Mouse (Mus musculus) neural tube, embryonic 11.5 days (tissue): ENCODE measurements at regions not wholly inside any gene's neighbourhood (a gene's known extent, or its start where the extent isn't known, plus 50 kb on each side); places are given as distances from the start of the nearest gene placed in this dataset.

Experiments
- ATAC-seq: fragments of 200-750 bp; cut with Nextera tagmentation; 2 replicates; pipeline ENCODE4 v1.8.0; 2017; ENCODE audit warnings: moderate number of reproducible peaks, mild to moderate bottlenecking, moderate TSS enrichment, moderate library complexity; ENCODE audit not compliant: insufficient read depth, low FRiP score, low TSS enrichment
- DNase-seq: peaks from one replicate; pipeline ENCODE4 v3.0.0-alpha.2; 2015; ENCODE audit warnings: low spot score
- H3K27ac ChIP-seq: fragments of 300-500 bp; sonication (generic); 2 replicates; pipeline ENCODE4 v1.5.1; 2014; ENCODE audit warnings: low read depth, mild to moderate bottlenecking, low read length
- H3K27me3 ChIP-seq: fragments of 300-500 bp; sonication (generic); 2 replicates; pipeline ENCODE4 v1.6.1; 2014; ENCODE audit warnings: mild to moderate bottlenecking, low read length, mixed read lengths; ENCODE audit not compliant: control insufficient read depth, insufficient read depth
- H3K36me3 ChIP-seq: fragments of 300-500 bp; sonication (generic); 2 replicates; pipeline ENCODE4 v1.6.1; 2014; ENCODE audit warnings: mild to moderate bottlenecking, low read length, moderate library complexity, mixed read lengths; ENCODE audit not compliant: control insufficient read depth, insufficient read depth
- H3K4me1 ChIP-seq: fragments of 300-500 bp; sonication (generic); 2 replicates; pipeline ENCODE4 v1.6.1; 2014; ENCODE audit warnings: low read length, mixed read lengths; ENCODE audit not compliant: control insufficient read depth, insufficient read depth
- H3K4me2 ChIP-seq: fragments of 300-500 bp; sonication (generic); 2 replicates; pipeline ENCODE4 v1.6.1; 2014; ENCODE audit warnings: low read depth, mild to moderate bottlenecking, moderate library complexity
- H3K4me3 ChIP-seq: fragments of 300-500 bp; sonication (generic); 2 replicates; pipeline ENCODE4 v1.5.1; 2014; ENCODE audit warnings: low read depth, low read length
- H3K9ac ChIP-seq: fragments of 300-500 bp; sonication (generic); 2 replicates; pipeline ENCODE4 v1.6.1; 2014; ENCODE audit warnings: mild to moderate bottlenecking, low read length
- H3K9me3 ChIP-seq: fragments of 300-500 bp; sonication (generic); 2 replicates; pipeline ENCODE4 v1.6.1; 2016; ENCODE audit warnings: low read length; ENCODE audit not compliant: control insufficient read depth
- WGBS: fragments of 180-500 bp; shearing (Covaris S2); extraction: QIAGEN DNeasy Blood & Tissue Kit; methylation state at CpG from one replicate; pipeline ENCODE4 v1.1.7; 2014; 5-methylcytosine and 5-hydroxymethylcytosine counted together

DNA sequence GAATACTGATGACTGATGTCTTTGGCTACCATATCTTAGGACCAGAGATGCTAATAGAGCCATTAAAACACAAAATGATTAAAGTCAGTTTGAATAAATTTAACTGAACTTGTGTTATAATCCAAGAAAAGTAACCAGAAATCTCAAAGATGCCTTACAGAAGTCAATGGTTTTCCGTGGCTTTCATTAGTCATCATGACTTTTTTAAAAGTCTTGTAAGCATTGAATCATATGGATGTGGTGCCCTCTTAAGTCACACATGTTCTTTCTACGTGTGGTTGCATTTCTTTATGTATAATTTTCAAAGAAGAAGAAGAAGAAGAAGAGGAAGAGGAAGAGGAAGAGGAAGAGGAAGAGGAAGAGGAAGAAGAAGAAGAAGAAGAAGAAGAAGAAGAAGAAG lies 178.2 kb downstream of the Mreg start:
- H3K36me3 ChIP-seq, result no peaks in the 10 kb centered on the region

DNA sequence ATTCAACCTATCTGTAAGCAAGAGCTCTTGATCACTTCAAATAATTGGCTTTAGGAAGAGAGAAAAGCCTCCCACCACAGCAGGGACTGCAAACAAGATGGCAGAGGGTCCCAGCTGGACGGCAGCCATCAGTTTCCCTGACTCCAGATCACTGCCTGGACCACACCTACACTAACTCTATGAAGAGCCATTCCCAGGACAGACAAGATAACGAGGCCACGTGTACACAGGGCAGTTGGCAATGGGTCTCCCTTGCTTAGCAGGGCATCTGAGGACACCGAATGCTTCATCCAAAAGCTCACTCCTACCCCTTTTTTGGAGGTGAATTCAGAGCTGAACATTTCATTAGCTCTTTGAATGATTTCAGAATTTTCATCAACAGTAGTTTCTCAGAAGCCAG lies 179.9 kb downstream of the Mreg start:
- Histone ChIP-seq H3K9ac (no peak overlapping the region), H3K4me3 (no peak overlapping the region), H3K9me3 (no peaks in the 10 kb centered on the region), H3K27me3 (no peaks in the 10 kb centered on the region), H3K4me1 (no peaks in the 10 kb centered on the region), H3K36me3 (no peaks in the 10 kb centered on the region), H3K27ac (no peak overlapping the region), H3K4me2 (no peak overlapping the region)
- DNase-seq, result no peak
- 84% methylated on average over 4 of the region's 4 CpGs for WGBS
- no peak for ATAC-seq

More for the DNA sequence above, 178.2 kb downstream of the Mreg start:
- Histone ChIP-seq H3K27ac (no peak overlapping the region), H3K9me3 (no peaks in the 10 kb centered on the region), H3K9ac (no peak overlapping the region), H3K4me1 (no peaks in the 10 kb centered on the region), H3K4me2 (no peak overlapping the region), H3K4me3 (no peak overlapping the region), H3K27me3 (no peaks in the 10 kb centered on the region)
- no peak for DNase-seq
- 93% methylated on average over 2 of the region's 2 CpGs for WGBS
- no peak for ATAC-seq

DNA sequence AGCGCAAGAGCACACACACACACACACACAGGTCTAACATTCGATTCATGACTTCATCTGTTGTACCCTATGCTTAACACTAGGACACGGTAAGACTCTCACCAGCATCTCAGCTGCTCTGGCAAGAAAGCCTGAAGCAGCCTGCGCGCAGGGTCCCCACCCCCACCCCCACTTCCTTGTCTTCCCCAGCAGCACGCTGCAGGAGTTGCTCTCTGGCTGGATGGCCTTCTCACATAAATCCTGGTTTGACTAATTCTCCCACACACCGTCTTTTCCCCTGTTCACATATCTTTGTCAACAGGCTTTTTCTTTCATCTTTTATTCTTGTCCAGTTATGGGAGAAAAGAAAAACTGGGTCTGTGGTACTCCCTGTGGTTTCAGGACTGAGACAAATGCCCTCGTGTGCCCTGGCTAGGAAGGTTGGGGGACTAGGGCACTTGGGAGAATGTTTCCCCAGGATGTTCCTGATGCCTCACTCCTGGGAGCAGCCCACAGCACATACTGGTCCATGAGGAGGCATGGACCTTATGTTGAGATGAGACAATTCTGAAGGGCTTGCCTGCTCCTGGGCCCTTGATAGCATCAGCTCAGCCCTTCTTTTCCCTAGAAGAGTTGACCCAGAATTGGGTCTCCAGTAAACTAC lies 181.2 kb downstream of the Mreg start:
- DNase-seq, result no peak
- no peak overlapping the region for H3K4me2 ChIP-seq
- no peak for ATAC-seq
- no peak overlapping the region for H3K4me3 ChIP-seq
- H3K27me3 ChIP-seq, result no peaks in the 10 kb centered on the region
- no peak overlapping the region for H3K27ac ChIP-seq
- H3K9ac ChIP-seq, result no peak overlapping the region
- 62% methylated on average over 8 of the region's 8 CpGs for WGBS
- no peaks in the 10 kb centered on the region for H3K36me3 ChIP-seq
- H3K9me3 ChIP-seq, result no peaks in the 10 kb centered on the region
- no peaks in the 10 kb centered on the region for H3K4me1 ChIP-seq

DNA sequence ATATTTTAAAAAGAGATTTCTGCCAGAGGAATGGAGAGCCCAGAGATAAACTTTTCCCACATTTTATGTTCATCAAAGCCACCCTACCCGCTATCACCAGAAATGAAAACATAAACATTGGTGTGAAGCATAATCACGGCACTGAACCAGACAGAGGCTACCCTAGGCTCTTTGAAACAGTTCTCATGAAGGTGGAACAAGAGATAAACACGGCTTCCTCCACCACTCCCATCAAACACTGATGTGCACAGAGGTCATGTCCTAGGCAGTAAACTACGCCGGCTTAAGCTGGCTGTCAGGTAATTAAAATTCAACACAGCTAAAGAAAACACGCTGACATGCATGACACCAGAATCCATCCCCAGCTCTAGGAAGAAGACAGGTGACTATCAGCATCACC lies 182.5 kb downstream of the Mreg start:
- no peaks in the 10 kb centered on the region for H3K27me3 ChIP-seq
- H3K4me3 ChIP-seq, result no peak overlapping the region
- no peak for DNase-seq
- no peak for ATAC-seq
- no peaks in the 10 kb centered on the region for H3K36me3 ChIP-seq
- H3K9me3 ChIP-seq, result no peaks in the 10 kb centered on the region
- no peak overlapping the region for H3K9ac ChIP-seq
- WGBS, result 80% methylated on average over 6 of the region's 6 CpGs
- H3K4me1 ChIP-seq, result no peaks in the 10 kb centered on the region
- no peak overlapping the region for H3K4me2 ChIP-seq
- H3K27ac ChIP-seq, result no peak overlapping the region

DNA sequence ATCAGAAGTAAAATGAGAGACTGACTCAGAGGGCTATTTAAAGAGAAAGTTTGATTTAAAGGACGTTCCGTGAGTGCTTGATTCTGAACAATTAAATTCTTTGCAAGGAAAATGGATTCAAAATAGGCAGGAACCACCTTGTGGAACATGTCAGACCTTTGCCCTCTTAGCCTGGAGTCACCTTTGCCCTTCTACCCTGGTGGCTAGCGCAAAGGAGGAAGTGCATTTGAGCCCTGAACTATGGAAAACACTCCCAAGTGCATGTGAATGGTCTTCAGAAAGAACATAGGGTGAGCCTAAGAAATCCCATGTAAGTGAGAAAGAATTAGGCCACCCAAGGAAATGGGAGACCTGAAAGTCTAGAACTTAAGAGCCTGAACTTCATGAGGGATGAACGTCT lies 185.2 kb downstream of the Mreg start:
- 90% methylated on average over 4 of the region's 4 CpGs for WGBS
- no peak overlapping the region for H3K9ac ChIP-seq
- H3K4me3 ChIP-seq, result no peak overlapping the region

DNA sequence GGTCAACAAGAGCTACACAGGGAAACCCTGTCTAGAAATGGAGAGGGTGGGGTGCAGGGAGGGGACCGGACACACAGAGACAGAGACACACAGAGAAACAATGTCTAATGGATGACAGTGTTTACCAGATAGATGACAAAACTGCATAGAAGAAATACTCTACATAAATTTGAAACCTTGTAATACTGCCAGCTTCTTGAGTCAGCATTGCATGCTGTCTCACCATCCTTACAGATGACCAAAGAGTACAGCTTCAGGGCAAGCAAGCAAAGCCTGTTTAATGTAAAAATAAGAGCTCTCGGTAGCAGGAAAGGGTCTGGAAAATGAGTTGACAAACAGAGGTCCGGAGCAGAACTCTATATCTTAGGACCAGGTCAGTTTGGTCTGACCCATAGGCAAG lies 189.5 kb downstream of the Mreg start:
- Histone ChIP-seq H3K4me2 (no peak overlapping the region), H3K4me3 (no peak overlapping the region), H3K9me3 (no peaks in the 10 kb centered on the region), H3K36me3 (no peaks in the 10 kb centered on the region), H3K4me1 (no peaks in the 10 kb centered on the region), H3K27me3 (no peaks in the 10 kb centered on the region), H3K27ac (no peak overlapping the region), H3K9ac (no peak overlapping the region)
- DNase-seq, result no peak
- WGBS, result 87% methylated on average over 3 of the region's 3 CpGs
- no peak for ATAC-seq

More for the DNA sequence above, 185.2 kb downstream of the Mreg start:
- Histone ChIP-seq H3K27me3 (no peaks in the 10 kb centered on the region), H3K36me3 (no peaks in the 10 kb centered on the region), H3K4me1 (no peaks in the 10 kb centered on the region), H3K4me2 (no peak overlapping the region), H3K9me3 (no peaks in the 10 kb centered on the region), H3K27ac (no peak overlapping the region)
- DNase-seq, result no peak
- ATAC-seq, result no peak

DNA sequence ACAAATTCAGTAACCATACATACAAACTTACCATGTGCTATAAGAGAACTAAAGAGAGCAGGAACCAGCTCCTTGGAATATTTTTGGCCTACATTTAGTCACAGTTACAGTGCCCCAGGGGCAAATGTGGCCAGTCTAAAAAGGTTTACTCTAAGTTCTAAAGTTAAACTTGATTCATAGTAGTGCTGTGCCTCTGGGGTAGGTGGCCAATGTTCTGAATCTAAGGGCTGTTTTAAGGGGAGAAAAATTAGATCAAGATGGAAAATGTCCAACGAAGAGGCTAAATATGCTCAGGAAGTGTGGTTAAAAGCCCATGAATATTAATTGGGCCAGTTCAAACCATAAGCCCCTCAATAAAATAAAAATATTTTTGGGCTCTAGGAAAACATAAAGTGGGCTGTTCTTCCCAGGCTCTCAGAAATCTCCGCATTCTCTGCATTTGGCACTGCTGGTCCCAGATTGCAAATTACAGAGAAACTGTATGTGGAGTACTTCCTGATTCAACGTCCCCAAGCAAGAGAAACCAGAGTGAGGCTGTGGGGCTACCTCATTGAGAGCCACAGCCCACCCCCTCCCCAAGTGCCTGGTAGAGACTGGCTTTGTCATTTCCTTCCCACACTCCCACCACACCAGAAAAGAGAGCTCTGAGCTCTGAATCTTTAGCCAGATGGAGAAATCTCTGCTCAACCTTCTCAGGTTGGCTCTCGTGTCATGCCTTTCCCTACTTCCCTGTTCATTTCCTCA lies 193.5 kb downstream of the Mreg start:
- H3K4me1 ChIP-seq, result no peaks in the 10 kb centered on the region
- no peaks in the 10 kb centered on the region for H3K36me3 ChIP-seq
- WGBS, result 75% methylated on average over 4 of the region's 4 CpGs
- H3K27me3 ChIP-seq, result no peaks in the 10 kb centered on the region
- H3K27ac ChIP-seq, result no peak overlapping the region
- ATAC-seq (no peak), DNase-seq (no peak)
- H3K9me3 ChIP-seq, result no peaks in the 10 kb centered on the region
- no peak overlapping the region for H3K4me2 ChIP-seq
- no peak overlapping the region for H3K9ac ChIP-seq
- no peak overlapping the region for H3K4me3 ChIP-seq

DNA sequence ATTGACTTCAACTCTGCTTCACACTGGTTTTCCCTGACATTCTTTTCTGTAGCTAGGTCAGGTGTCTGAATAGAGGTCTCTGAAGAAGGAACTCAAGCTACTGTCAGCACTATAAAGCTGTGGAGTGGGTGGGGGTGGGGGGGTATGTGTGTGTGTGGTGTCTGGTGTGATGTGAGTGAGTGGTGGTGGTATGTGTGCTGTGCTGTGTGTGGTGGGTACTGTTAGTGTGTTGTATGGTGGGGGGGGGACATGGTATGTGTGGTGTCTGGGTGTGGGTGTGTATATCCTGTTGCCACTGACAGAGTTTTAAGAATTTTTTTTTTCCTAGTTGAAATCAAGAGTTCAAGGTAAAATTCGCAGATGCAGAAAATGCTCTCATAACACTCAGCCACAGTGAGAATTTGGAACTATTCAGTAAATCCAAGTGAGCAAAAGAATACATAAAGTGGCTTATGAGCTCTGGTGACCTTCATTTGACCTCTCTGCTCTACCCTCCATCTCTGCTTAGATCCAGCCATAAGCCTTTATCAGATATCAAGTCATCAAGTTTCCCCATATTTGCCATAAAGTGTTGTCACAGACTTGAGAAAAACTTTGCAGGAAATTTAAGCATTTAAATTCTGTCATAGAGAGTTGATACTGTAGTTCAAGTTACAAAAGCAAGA lies 194.2 kb downstream of the Mreg start:
- no peak for DNase-seq
- WGBS, result 91% methylated on average over 1 of the region's 1 CpGs
- Histone ChIP-seq H3K4me1 (no peaks in the 10 kb centered on the region), H3K27me3 (no peaks in the 10 kb centered on the region), H3K27ac (no peak overlapping the region), H3K4me2 (no peak overlapping the region), H3K36me3 (no peaks in the 10 kb centered on the region), H3K9me3 (no peaks in the 10 kb centered on the region), H3K9ac (no peak overlapping the region), H3K4me3 (no peak overlapping the region)
- no peak for ATAC-seq

DNA sequence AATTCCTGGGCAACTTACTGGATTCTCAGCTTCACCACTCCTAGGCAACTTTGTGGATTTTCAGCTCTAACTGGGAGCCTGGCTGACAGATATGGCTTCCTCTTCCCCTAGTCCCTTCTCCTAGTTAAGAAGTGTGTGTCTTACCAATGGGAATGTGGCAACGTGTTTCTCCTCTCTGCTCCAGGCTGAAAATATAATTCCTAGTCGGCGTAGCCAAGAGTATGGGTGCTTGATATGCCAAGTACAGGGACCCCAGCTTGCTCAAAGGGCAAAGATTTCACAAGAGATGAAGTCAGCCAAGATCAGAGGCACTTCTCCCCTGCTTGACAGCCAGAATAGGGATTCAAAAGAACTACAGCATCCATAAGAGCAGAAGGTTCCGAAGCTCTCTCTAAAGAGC lies 196.6 kb downstream of the Mreg start:
- Histone ChIP-seq H3K27ac (no peak overlapping the region), H3K4me1 (no peaks in the 10 kb centered on the region), H3K4me2 (no peak overlapping the region), H3K36me3 (no peaks in the 10 kb centered on the region), H3K9ac (no peak overlapping the region), H3K27me3 (no peaks in the 10 kb centered on the region), H3K4me3 (no peak overlapping the region), H3K9me3 (no peaks in the 10 kb centered on the region)
- no peak for DNase-seq
- 93% methylated on average over 4 of the region's 4 CpGs for WGBS
- ATAC-seq, result no peak
